Mouse (Mus musculus) gonadal fat pad, adult 2 months (tissue): ENCODE measurements around the gene Ttc13. TPM values are rescaled to one million over a fixed set of nuclear protein-coding genes. Genes with fewer than 3 reads are reported as not detected.

ENCODE experiments used
- DNase-seq: peaks from one replicate; pipeline ENCODE4 v3.0.0-alpha.2; 2012; ENCODE audit warnings: low read depth
- polyA plus RNA-seq: library from polyadenylated mRNA; depleted of rRNA; stranded (reverse); fragments of >200 nt; gene quantifications from 2 replicates; pipeline ENCODE4 v1.2.3, GENCODE M21; 2012

The Ttc13 gene
- polyA plus RNA-seq, 1 experiment, result 25.1 TPM

DNA sequence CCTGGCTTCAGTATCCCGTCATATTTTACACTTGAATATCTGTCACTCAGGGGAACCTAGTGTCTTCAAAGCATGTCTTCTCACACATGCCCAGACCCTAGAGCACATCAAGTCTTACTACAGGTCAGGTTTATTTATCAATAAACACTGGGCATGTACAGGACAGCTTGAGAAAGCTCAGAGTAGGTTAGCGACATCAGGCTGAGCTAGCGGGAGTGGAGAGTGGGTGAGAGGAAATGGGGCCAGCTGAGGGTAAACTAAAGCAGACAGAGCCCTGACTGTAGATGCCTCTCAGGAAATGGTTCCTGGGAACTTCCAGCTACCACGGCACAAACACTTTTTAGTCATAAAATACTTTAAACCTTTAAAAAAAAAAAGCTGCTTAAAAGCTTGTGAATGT is 18.3 kb downstream of the Ttc13 start:
- no peak for DNase-seq

DNA sequence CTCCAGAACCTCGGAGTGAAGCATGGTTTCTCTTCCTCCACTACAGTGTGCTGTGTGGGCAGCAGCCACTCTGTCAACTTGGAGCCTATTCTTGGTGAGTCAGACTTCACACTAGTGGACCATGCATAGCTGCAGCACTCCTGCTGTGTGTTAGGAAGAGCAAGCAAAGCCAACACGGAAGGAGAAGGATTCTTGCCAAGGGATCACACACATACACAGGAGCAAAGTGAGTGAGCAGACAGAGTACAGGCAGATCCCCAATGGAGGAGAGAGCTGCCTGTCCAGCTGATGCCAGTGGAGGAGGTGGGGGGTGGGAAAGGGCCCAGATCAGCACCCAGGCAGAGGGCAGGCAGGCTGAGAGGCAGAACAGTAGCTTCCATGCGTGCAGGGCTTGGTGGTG is 19.6 kb downstream of the Ttc13 start:
- no peak for DNase-seq

DNA sequence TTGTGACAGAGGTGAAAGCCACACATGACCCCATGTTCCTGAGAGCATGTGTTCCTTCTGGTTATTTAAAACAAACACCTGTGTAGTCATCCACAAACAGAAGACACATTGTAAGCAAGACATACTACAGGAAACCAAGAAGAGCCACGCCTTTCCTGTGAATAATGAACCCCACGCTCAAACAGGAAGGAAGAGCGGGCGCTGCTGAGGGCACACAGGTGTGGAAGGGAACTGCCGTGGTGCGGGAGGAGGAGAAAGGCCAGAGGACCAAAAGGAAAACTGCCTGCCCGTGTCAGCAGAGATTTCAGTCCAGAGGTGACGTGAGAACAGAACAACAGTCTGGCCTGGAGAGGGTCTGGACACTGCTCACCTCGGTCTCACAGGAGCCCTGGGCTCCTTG is 20.8 kb downstream of the Ttc13 start:
- no peak for DNase-seq

DNA sequence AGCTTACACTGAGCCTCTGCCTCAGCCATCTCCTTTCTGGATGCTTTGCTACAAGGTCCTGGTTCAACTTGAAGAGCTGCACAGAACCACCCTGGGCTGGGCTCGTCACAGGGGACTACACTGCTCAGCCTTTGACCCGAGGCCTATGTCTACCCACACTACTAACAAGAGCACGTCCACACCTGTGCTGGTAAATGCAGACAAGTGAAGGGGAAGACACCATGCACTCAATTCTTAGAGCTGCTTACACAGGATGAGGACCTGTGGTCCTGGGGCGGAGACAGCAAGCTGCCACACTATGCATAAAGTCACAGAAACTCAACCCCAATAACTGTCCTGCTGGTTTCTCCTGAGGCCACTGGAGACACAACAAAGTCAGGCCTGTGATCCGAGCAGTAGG is 21.5 kb downstream of the Ttc13 start:
- DNase-seq, result no peak

DNA sequence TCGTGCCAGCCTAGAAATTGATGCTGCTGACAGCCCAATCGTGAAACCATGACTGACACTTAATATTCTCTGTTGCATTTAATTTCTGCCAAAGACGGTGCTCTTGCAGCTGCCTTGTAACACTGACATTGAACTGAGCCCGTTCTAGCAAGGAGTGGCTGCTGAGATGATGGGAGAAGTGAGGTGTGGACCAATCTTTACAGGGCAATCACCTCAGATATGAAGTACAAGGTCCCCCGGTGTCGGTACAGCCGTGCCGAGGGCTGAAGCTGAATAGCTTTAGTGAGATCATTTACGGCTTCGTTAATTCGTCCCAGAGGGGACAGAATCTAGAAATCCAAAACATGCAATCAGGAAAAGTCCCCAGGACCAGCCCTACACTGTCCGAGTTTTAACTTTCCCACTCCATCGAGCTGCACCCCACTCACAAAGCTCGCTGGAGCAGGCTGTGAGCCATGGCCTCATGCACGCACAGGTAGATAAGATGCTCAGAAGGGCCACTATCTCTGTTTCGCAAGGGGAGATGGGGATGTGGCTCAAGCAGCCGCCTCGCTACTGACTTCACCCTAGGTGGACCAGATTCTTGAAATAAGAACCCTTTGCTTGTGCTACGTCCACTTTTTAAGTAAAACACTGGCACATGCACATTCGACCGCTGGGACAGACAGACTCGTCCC is 26.2 kb downstream of the Ttc13 start:
- DNase-seq, result no peak

DNA sequence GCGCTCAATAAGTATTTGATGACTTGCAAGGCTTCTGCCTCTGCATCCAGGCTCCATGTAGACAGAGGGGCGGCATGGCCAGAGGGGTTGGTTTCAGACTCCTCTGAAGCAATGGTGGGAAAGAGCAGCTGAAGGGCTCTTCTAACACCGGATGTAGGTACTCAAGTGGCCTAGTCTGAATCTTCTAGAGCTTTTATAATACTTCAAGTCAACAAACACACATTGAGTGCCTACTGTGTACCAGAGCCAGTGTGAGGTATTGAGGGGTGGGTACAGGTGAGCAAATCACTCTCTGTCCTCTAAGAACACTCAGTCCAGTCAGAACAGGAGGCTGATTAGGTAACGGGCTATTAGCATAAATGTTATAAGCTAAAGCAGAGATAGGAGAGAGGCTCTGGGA is 30.1 kb downstream of the Ttc13 start:
- DNase-seq, result no peak

DNA sequence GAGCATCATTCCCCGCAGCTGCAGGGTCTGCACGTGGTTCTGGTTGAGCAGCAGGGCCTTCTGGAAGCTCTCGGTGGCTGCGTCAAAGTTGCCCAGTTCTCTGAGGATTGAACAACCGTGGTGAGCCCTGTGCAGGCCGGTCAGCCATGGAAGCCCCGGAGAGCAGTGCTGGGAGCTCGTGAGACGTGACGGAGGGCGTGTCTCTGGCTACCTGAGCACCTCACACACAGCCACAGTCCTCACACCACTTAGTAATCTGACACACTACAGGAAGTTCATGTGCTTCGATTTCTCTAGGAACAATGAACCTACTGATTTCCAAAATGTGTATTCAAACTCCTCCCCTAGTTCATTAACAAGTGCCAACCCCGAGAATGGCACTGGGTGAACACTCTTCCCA is 32.9 kb downstream of the Ttc13 start:
- no peak for DNase-seq

DNA sequence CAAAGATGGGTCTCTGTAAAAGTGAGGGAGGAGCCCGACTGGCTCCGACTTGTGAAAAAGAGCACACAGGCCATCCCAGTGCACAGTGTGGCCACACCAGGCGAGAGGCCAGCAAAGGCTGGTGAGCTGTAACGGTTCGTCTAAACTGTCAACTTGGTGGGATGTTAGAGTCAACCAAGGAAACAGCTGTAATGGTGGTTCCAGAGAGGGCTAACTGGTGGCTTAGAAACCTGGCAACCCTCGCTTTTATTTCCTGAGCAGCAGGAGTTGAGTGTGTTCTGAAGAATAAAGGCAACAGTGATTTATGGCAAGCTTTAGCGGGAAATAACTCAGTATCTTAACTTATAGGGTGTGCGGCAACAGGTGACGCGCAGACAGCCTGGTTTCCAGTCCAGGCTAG is 39.6 kb downstream of the Ttc13 start:
- DNase-seq, result no peak

DNA sequence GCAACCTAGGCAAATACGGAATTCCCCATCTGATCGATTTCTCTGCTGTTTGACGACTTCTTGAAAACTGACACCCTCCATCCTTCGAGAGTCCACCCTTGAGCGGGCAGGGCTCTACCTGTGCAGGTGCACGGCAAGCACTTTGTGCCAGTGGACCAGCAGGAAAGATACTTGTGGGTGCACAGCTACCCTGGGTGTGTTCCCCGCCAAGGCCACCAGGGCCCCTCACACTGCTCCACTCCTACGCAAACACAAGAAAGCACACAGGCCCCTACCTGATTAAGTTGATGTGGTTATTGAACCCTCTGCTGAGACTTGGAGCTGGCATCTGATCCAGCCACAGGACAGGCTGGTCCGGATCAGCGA is 40.0 kb downstream of the Ttc13 start:
- DNase-seq, result no peak

DNA sequence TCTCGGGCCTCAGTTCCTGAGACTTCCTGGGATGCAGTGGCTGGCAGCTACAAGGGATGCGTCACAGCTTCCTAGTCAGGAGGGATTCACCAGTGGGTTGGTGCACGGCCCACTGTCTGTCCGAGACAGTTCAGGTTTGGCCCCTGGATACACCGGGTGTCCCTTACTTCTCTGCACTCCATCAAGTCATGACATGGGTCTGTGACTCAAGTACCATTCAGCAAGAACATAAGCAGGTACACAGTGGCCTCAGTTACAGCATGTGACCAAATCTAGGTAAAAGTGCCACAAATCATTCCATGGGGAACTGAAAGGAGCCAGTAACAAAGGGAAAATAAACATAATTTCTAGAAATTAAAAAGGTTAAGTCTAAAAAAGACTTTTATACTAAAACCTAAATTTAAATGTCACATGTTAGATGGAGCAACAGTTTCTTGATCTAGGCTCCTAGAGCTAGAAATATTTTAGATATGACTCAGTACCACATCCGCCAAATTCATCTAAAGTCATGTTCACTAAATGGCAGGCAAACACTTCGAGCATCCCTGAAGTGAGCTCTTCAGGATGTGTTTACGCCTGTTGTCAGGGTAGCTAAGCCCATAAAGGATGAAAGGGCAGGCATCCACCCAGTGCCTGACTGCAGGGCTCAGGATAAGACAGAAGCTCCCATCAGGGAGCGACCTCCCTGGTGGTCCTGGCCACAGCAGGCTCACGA is 40.5 kb downstream of the Ttc13 start:
- DNase-seq, result no peak

DNA sequence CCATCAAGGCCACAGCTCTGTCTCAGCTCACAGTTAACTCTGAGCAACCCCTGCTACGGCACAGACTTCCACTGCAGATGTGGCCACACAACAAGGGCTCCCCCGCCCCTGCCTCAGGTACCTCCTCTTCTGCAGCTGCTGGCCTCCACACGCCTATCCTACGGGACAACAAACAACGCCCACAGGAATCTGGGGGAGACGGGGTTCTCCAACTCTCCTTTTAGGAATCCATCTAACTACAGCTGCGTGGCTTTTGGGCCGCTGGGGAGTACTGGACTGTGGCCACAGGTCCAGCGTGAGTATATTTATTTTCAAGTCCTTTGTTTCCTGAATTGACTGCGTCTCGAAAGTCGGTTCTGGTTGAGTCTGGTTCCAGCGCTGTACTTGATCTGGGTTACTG is 43.5 kb downstream of the Ttc13 start:
- DNase-seq, result no peak

DNA sequence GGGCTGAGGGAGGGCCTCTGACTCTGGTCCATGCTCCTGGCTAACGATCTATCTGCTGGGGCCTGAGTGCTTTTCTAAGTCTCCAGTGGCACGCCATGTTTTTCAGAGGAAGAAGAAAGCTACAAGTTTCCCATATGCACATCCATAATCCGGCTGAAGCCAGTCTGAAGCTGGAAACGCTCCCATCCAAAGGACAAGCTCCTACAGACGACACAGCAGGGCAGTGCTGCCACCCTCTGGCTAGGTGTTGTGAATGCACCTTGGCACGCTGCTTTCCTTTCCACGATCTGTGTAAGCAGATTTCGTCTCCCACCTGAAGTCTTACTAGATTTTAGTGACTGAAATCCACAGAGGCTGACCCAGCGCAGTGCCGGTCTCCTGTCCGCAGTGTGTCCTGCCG is 44.3 kb downstream of the Ttc13 start:
- no peak for DNase-seq

DNA sequence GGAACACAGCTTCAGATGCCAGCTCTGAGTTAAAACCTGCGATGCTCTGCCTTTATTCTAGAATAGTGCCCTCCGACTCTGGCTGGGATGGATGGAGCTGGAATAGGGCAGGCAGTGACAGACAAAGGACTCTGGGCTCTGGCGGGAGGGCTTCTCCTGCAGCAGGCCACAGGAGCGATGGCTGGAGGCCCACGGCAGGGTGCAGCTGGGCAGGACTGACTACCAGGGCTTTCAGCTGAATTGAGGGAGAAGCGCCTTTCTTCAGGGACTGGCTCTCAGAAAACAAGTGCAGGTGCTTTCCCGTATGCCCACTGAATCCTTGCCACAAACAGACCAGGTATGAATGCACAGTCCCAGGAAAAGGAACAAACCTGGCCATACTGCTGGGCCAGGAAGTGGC is 44.7 kb downstream of the Ttc13 start:
- no peak for DNase-seq

DNA sequence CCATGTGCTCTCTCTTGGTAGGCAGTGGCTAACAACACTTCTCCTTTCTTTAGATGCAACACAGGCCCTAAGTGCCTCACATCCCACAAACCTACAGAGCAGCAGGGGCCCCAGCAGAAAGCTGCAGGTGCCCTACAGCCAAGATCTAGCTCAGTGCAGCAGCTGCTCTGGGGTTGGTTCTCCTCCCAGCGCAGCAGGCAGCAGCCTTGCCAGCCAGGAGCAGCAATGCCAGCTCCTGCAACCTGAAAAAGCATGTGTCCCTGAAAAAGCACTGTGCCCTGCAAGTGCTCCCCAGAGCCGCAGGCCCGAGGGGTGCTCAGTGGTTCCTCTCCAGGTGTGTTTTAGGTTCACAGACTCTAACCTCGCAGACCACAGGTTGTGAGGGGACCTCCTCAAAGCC is 45.1 kb downstream of the Ttc13 start:
- no peak for DNase-seq

DNA sequence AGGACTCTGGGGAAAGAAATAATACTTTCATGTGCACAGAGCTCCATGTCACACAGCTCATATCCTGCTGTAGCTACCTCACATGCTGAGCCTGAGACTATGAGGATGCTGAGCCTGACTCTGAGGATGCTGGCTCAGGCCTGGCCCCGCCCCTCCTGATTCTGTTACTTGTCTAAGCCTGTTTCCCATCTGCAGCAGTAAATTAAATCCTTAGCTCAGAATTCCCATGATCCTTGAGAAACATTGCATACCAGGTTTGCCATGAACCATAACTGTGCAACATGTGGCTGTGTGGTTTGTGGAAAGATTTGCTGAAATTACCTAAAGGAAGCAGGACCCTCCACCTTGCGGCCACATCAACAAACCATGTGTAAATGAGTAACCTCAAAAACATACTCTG is 49.4 kb downstream of the Ttc13 start:
- no peak for DNase-seq

DNA sequence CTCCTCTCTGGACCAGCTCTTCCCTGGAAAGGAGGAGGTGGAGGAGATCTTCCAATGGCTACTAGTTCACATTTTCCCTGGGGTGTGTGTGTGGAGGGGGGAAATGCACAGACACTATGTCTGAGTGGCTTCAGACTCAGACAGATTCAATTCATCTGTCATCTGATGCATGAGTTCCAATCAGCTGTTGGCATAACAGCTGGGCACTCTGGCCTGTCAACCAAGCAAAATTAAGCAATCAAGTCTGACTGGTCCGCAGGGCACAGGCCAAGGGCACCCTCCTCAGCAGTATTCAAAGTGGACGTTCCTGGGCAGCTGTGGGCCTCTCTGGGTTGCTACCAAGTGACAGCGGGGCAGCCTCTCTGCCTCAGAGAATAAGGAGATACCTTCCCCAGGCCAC is 53.0 kb downstream of the Ttc13 start:
- no peak for DNase-seq

DNA sequence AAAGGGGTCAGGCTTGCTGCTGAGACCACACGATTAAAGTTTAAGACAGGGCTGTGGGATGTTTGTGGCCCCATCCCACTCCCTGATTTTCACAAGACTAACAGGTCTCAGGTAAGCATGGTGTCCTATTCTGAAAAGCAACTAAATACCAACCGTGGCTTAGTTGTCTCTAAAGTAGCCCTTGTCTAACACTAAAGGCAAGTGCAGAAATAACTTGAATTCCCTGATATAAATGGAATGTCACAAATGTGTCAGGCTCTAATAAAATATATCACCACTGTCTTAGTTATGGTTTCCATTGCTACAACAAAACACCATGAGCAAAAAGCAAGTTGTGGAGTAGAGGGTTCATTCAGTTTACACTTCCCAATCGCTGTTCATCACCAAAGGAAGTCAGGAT is 57.4 kb downstream of the Ttc13 start:
- no peak for DNase-seq

DNA sequence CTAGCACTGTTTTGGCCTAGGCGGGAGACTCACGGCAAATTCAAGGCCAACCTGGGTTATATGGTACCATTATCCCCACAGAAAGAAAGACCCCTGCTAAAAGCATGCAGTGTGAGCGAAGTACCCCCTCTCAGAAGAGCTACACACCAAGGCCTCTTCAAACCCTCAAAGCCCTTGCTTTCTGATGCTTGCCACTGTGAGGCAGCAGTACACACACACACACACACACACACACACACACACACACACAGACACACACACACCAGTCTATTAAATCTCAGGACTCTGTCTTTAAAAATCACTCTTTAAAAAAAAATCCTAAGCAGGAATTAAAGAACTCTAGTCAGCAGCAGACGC is 57.9 kb downstream of the Ttc13 start:
- DNase-seq, result no peak

DNA sequence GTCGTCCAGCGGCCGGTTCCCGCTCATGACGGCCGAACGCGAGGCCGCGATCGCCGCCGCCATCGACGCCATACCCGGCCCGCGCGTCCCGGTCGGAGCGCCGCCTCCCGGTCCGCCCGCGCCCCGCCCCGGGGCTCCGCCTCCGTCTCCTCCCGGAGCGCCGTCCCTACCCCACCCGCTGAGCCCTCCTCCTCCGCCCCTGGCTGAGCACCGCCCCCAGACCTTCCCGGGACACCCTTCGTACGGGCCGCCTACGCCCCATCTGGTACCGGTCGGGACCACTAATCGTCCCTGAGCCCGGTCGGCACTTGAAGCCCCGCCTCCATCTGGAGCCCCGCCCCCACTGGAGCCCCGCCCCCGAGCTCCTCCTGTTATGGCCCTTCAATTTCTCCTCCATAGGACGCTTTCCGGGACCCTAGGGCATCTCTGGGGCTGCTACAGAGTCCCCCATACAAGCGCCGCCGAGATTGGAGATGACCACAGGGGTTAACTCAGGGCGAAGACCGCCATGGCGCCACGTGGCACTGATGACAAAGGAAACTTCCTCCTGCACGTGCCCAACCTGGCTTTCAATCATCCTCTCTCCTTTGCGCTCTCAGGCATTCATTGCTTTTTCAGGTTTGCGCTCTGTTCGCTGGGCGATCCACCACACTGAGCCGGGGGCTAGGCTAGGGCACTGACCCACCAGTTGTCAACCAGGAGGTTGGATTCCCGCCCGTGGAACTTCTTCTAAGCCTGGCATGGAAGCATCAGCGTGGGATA is 58.5 kb downstream of the Ttc13 start, which contains the start of gene 2310022B05Rik:
Gene 2310022B05Rik, minus strand, starts transcription at position 258 of the 762 bp plus-strand sequence.
- DNase-seq, result no peak

DNA sequence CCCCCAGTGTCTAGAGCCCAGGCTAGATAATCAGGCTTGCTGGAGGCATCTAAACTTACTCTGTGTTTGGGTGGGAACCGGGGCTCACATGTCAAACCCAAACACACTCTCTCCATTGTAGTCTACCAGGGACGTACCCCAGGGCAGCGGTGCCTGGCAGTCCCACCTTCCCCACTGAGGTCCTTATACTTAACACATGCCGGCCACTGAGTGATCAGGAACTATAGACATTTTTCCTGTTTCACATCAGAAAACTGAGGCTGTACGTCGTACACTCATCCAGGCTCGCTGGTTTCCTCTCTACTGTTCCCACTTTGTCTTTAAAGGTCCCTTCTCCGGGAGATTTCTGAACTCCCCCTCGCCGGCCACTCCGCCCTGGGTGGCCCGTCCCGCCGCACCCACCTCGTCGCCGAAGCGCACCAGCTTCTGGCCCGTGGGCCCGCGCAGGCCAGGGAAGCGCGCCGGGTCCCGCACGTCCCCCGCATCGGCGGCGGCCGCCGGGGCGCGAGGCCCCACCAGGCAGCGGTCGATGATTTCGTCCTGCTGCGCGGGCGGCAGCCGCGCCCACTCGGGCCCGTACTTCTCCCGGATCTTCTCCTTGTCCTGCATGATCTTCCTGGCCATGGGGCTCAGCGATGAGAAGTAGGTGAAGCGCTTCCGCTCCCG is 59.2 kb downstream of the Ttc13 start:
- DNase-seq, result no peak

DNA sequence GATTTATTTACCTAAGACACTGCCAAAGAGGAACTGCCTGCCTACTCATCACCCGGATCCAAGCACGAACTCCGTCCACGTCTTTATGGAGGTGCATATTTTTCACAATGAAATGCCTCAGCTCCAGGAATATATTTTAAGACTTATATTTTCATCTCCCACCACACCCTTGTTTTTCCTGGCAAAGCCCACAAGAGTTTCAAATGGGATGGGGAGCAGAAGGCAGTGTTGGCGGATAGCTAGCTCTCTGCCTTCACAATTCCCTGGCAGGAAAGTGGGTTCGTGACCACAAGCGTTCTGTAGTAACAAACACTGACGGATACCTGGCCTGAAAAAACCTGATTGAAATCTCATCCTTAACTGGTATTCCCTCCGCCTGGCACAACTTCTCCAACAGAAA is 60.0 kb downstream of the Ttc13 start:
- DNase-seq, result no peak

DNA sequence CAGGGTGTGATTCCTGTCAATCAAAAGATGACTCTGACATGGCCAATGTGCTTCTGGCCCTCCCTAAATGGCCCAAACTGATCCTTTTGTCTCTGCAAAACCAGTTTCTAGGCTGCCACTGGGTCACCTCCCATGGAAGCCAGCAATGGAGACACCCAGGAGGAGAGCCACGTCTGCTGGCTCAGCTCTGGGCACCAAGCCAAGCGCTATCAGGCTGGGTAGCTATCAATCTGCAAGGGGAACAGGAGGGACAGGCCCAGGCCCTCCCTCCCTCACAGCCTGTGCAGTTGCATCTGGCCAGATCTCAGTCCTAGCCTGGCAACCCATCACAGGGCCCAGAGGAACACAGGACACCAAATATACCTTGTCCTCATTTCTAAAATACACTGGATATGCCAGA is 63.4 kb downstream of the Ttc13 start:
- no peak for DNase-seq

DNA sequence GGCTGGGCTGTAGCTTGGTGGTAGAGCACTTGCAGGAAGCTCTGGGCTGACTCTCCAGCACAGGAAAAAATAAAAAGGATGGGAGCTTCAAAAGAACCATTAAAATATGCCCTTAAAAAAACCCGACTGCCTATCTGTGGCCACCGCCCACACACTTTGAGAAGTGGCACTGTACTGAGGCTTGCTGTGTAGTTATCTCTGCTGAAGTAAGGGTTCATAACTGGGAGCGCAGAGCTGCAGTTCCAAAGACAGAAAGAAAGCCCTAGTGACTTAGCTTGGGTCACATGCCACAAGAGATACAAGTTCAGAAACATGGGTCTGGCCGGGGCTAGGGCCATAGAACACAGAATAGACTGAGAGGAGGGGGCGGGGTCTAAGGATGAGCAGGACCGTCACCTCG is 63.8 kb downstream of the Ttc13 start:
- DNase-seq, result no peak
